Mouse (Mus musculus) bone marrow macrophage, adult 2 months (primary cell): ENCODE measurements at regions not wholly inside any gene's neighbourhood (a gene's known extent, or its start where the extent isn't known, plus 50 kb on each side); places are given as distances from the start of the nearest gene placed in this dataset.

Experiments used
- CTCF ChIP-seq: IDR thresholded peaks from 2 replicates; pipeline ENCODE4 v1.5.1; 2012; ENCODE audit warnings: low read depth, mild to moderate bottlenecking, low read length, moderate library complexity
- POLR2A ChIP-seq: IDR thresholded peaks from 2 replicates; pipeline ENCODE4 v1.6.1; 2012; ENCODE audit warnings: mild to moderate bottlenecking, low read depth, low read length, borderline replicate concordance

DNA sequence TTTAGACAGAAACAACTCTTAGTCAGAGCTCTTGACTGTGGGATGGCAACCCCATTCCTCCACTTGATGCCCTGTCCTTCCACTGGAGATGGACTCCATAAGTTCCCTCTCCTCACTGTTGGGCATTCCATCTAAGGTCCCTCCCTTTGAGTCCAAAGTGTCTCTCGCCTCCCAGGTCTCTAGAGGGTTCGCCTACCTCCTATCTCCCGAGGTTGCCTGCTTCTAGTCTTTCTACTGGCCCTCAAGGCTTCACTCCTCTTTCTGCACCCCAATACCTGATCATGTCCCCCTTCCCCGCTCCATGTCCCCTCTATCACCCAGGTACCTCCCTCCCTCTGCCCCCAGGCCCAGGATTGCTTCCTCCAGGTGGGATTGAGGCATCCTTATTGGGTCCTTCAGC, 142.9 kb upstream of the Mgmt start:
- TF ChIP-seq CTCF (no peak), POLR2A (no peak)
